In the genomic region with DNA sequence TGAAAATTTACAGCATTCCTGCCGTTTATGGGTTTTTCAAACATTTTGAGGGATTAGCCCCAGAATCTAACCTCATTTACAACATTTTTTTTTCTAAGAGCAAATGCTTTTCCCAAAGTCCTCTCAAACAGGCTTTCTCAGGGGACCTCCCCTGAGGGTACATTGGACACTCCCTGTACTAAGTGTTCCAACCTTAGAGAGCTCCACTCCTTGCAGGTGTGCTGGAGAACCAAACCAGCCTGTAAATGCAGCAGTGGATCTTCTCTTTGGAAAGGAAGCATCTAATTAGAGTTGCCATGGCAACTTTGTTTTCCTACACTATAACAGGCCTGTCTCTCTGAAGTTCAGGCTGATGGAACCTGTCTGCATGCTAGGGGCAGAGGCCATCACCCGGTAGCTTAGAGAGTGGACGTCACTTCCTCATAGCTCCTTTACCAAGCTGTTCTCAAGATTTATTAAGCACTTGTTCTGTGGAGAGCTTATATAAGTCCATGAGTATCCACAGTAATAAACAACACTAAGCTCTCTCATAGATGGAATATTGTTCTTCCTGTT, we compare ENCODE assay signal across 19 mouse cellular contexts.
DNase-seq lines count a peak whose midpoint lies in the region; ATAC-seq and TF ChIP-seq lines count a peak whose summit lies in the region.
"Had no signal": no experiment of that assay in that cellular context is flagged by ENCODE, and none has a peak within 500 bp of the region (broad histone marks: within the 10 kb centered on the region; RNA-seq: fewer than 3 reads in every experiment).

No protein-coding gene starts in this region.

- no peaks in the 10 kb centered on the region for H3K9me3 ChIP-seq in heart, embryonic 11.5 days (replicated peaks; ENCODE audit: control insufficient read depth, low read length)
- no peaks in the 10 kb centered on the region for H3K9me3 ChIP-seq in lung, postnatal 0 days (ENCODE audit: low read length)
- no peaks in the 10 kb centered on the region for H3K9me3 ChIP-seq in intestine, embryonic 15.5 days
- H3K9me3 ChIP-seq: hindbrain, embryonic 12.5 days; limb, embryonic 12.5 days; megakaryocyte, embryonic 14.5 days had no signal

- H3K4me3 ChIP-seq in heart, embryonic 11.5 days (ENCODE audit: low read depth, low read length): no peak overlapping the region
- no peak overlapping the region for H3K4me3 ChIP-seq in lung, postnatal 0 days (ENCODE audit: low read depth, low read length)
- no peak overlapping the region for H3K4me3 ChIP-seq in intestine, embryonic 15.5 days (replicated peaks)
- H3K4me3 ChIP-seq in heart, adult 2 months: no peak overlapping the region
- H3K4me3 ChIP-seq: hindbrain, embryonic 12.5 days; limb, embryonic 12.5 days; megakaryocyte, embryonic 14.5 days; myocyte had no signal

- no peak overlapping the region for H3K4me2 ChIP-seq in heart, embryonic 11.5 days
- no peak overlapping the region for H3K4me2 ChIP-seq in lung, postnatal 0 days (replicated peaks; ENCODE audit: low read depth, low read length)
- H3K4me2 ChIP-seq in intestine, embryonic 15.5 days (replicated peaks): no peak overlapping the region
- H3K4me2 ChIP-seq: hindbrain, embryonic 12.5 days; limb, embryonic 12.5 days had no signal

- intact Hi-C loops in heart, adult 2 months (cut with DNase I): no loop called here

- TF ChIP-seq CTCF in lung, postnatal 0 days (IDR thresholded peaks at IDR 0.05): no peak
- no peak for TF ChIP-seq CTCF in brain, embryonic 14.5 days (IDR thresholded peaks at IDR 0.05; ENCODE audit: borderline replicate concordance, extremely low read depth, insufficient read depth, insufficient read length)
- no peak for TF ChIP-seq CTCF in heart, adult 2 months (IDR thresholded peaks at IDR 0.05)

- no peak overlapping the region for H3K27ac ChIP-seq in heart, embryonic 11.5 days (ENCODE audit: low read depth, low read length)
- peak overlapping the region; percentile 52 for H3K27ac ChIP-seq in lung, postnatal 0 days (ENCODE audit: low read length)
- no peak overlapping the region for H3K27ac ChIP-seq in intestine, embryonic 15.5 days
- H3K27ac ChIP-seq in heart, adult 2 months: no peak overlapping the region
- H3K27ac ChIP-seq: hindbrain, embryonic 12.5 days; limb, embryonic 12.5 days; liver, embryonic 14.5 days had no signal

- TF ChIP-seq EP300 in lung, postnatal 0 days (IDR thresholded peaks at IDR 0.05): no peak; the same call in none of the 2 replicates
- no peak for TF ChIP-seq EP300 in heart, adult 2 months (IDR thresholded peaks at IDR 0.05; ENCODE audit: insufficient read depth, low read depth, low read length)

- H3K9ac ChIP-seq in heart, embryonic 11.5 days (ENCODE audit: low read depth, low read length): no peak overlapping the region
- H3K9ac ChIP-seq in lung, postnatal 0 days (replicated peaks; ENCODE audit: low read depth): no peak overlapping the region
- H3K9ac ChIP-seq in intestine, embryonic 15.5 days: no peak overlapping the region
- H3K9ac ChIP-seq in heart, adult 2 months (ENCODE audit: low read depth, low read length): no peak overlapping the region
- H3K9ac ChIP-seq: hindbrain, embryonic 12.5 days; limb, embryonic 12.5 days; liver, embryonic 14.5 days had no signal

- no peaks in the 10 kb centered on the region for H3K4me1 ChIP-seq in heart, embryonic 11.5 days (ENCODE audit: control insufficient read depth, insufficient read depth, low read length)
- no peaks in the 10 kb centered on the region for H3K4me1 ChIP-seq in lung, postnatal 0 days (ENCODE audit: insufficient read depth, low read depth, low read length)
- no peaks in the 10 kb centered on the region for H3K4me1 ChIP-seq in intestine, embryonic 15.5 days (replicated peaks)
- peaks cover 3% of the 10 kb centered on the region; the same call in 1 of the 2 replicates for H3K4me1 ChIP-seq in heart, adult 2 months (ENCODE audit: control insufficient read depth, insufficient read depth, low read length)
- H3K4me1 ChIP-seq: hindbrain, embryonic 12.5 days had no signal

- no peaks in the 10 kb centered on the region for H3K27me3 ChIP-seq in heart, embryonic 11.5 days (ENCODE audit: control insufficient read depth, insufficient read depth, low read length)
- no peaks in the 10 kb centered on the region for H3K27me3 ChIP-seq in lung, postnatal 0 days (replicated peaks; ENCODE audit: insufficient read depth, low read length)
- no peaks in the 10 kb centered on the region for H3K27me3 ChIP-seq in intestine, embryonic 15.5 days (replicated peaks)
- H3K27me3 ChIP-seq in heart, adult 2 months (ENCODE audit: control insufficient read depth, insufficient read depth, low read length): no peaks in the 10 kb centered on the region
- H3K27me3 ChIP-seq: hindbrain, embryonic 12.5 days; limb, embryonic 12.5 days; megakaryocyte, embryonic 14.5 days had no signal

- DNase-seq in heart, adult 11 months: peak; percentile 44
- peak; percentile 57 for DNase-seq in lung, postnatal 0 days (ENCODE audit: low spot score)
- no peak for DNase-seq in lung, postnatal 25 days (ENCODE audit: low spot score)
- peak; percentile 37 for DNase-seq in brain, embryonic 14.5 days (ENCODE audit: low read depth)
- DNase-seq in frontal cortex, postnatal 10 days (ENCODE audit: low spot score in 2 of 2): no peak
- DNase-seq in heart, adult 2 months: no peak
- DNase-seq: cerebellum, postnatal 25 days; gastrocnemius, postnatal 10 days; heart, postnatal 10 days; kidney, adult 9 months; retina, postnatal 1 day; thymus, postnatal 4 days had no signal

- whole genome bisulfite sequencing in heart, embryonic 11.5 days (ENCODE audit: insufficient replicate concordance): 62% methylated on average over 3 of the region's 3 CpGs
- WGBS in lung, postnatal 0 days: 36% methylated on average over 3 of the region's 3 CpGs
- WGBS in intestine, embryonic 15.5 days: 40% methylated on average over 3 of the region's 3 CpGs
- 69% methylated on average over 3 of the region's 3 CpGs for WGBS in heart, adult 2 months

- H3K36me3 ChIP-seq in heart, embryonic 11.5 days (ENCODE audit: control insufficient read depth, insufficient read depth, low read length): no peaks in the 10 kb centered on the region
- H3K36me3 ChIP-seq in lung, postnatal 0 days (ENCODE audit: insufficient read depth, low read length): no peaks in the 10 kb centered on the region
- H3K36me3 ChIP-seq in intestine, embryonic 15.5 days: no peaks in the 10 kb centered on the region
- H3K36me3 ChIP-seq in heart, adult 2 months (ENCODE audit: control insufficient read depth, insufficient read depth, low read length): no peaks in the 10 kb centered on the region
- H3K36me3 ChIP-seq: hindbrain, embryonic 12.5 days; limb, embryonic 12.5 days had no signal

- no peak for ATAC-seq in heart, embryonic 11.5 days (replicated peaks; ENCODE audit: insufficient number of reproducible peaks, low FRiP score, low TSS enrichment)
- ATAC-seq in lung, postnatal 0 days: peak; percentile 90
- 0 out of 2 replicates have a peak, but pooled peaks have one; percentile 45 for ATAC-seq in intestine, embryonic 15.5 days

- TF ChIP-seq POLR2A in brain, embryonic 14.5 days (IDR thresholded peaks at IDR 0.05; ENCODE audit: borderline replicate concordance, extremely low read depth, insufficient read depth, insufficient read length, poor library complexity, severe bottlenecking): no peak
- no peak for TF ChIP-seq POLR2A in heart, adult 2 months (IDR thresholded peaks at IDR 0.05; ENCODE audit: insufficient read depth, low read depth, low read length)

- H3K79me2 ChIP-seq in heart, adult 2 months (replicated peaks; ENCODE audit: control insufficient read depth, insufficient read depth, low read length): no peaks in the 10 kb centered on the region

Comparison
In these comparisons a context has a peak if more than half of its experiments do, and no peak if none do; other contexts are left out.
1. DNase-seq: peak in heart, adult 11 months (single experiment), lung, postnatal 0 days (single experiment) and brain, embryonic 14.5 days (single experiment); none in lung, postnatal 25 days (single experiment), frontal cortex, postnatal 10 days (0 of 2) and heart, adult 2 months (0 of 2).